Mouse (Mus musculus) kidney, adult 2 months (tissue): Measurements from ENCODE around the gene Magi2.

Experiments
- CTCF ChIP-seq: fragments of 200-500 bp; conservative IDR thresholded peaks from 2 replicates; pipeline ENCODE4 v1.5.1; 2011; ENCODE audit warnings: low read depth, mild to moderate bottlenecking, control low read depth, low read length, moderate library complexity, mixed read lengths; ENCODE audit not compliant: insufficient read depth, insufficient read length
- POLR2A ChIP-seq: fragments of 200-500 bp; IDR thresholded peaks from one replicate; pipeline ENCODE4 v1.6.1; 2011; ENCODE audit warnings: low read depth, low read length, control low read depth

- TF ChIP-seq CTCF, result no peak
- no peak for TF ChIP-seq POLR2A
These were observed 1385.8 kb downstream of the Magi2 start for GRCm38 (mm10) chr5:20612616-20613015.
